Mouse (Mus musculus) CH12.LX (cell line): ENCODE data around the gene Ankrd9. TPM values are rescaled to one million over a fixed set of nuclear protein-coding genes. Genes with fewer than 3 reads are reported as not detected.

Experiments used
- DNase-seq: peaks from one replicate; pipeline ENCODE4 v3.0.0-alpha.2; 2013; ENCODE audit errors: extremely low read depth
- H3K27ac ChIP-seq: 2 replicates; pipeline ENCODE4 v1.5.1; 2012; ENCODE audit warnings: low read depth, mild to moderate bottlenecking, control low read depth, moderate library complexity; ENCODE audit not compliant: insufficient read depth
- H3K27me3 ChIP-seq: replicated peaks from 2 replicates; pipeline ENCODE3; 2012; ENCODE audit warnings: inconsistent platforms
- H3K36me3 ChIP-seq, 2 experiments: replicated peaks in 1 of 2; 2 replicates each; pipeline versions ENCODE3 to v1.6.1; 2012; ENCODE audit warnings: inconsistent platforms in 1 of 2, low read length in 1 of 2, mild to moderate bottlenecking in 1 of 2, mixed read lengths in 1 of 2, moderate library complexity in 1 of 2; ENCODE audit not compliant: control insufficient read depth in 1 of 2, insufficient read depth in 1 of 2
- H3K4me1 ChIP-seq, 2 experiments: 2 replicates each; pipeline ENCODE4 v1.6.1; 2012; ENCODE audit warnings: inconsistent platforms in 1 of 2, moderate library complexity in 1 of 2; ENCODE audit not compliant: insufficient read depth in 2 of 2, control insufficient read depth in 1 of 2
- H3K4me2 ChIP-seq: 2 replicates; pipeline ENCODE4 v1.6.1; 2012; ENCODE audit warnings: low read depth, mild to moderate bottlenecking, control low read depth; ENCODE audit not compliant: poor library complexity, insufficient read depth, severe bottlenecking
- H3K4me3 ChIP-seq, 3 experiments: fragments of 150-350 bp in 1 of 3; sonication (generic) in 1 of 3; replicated peaks in 1 of 3; 2 replicates each; pipeline versions ENCODE3 to v1.5.1; 2011 to 2012; ENCODE audit warnings: low read depth in 2 of 3, low read length in 2 of 3, mild to moderate bottlenecking in 2 of 3, moderate library complexity in 2 of 3, control low read depth in 1 of 3, improper control_type of control experiment in 1 of 3, inconsistent platforms in 1 of 3, mixed read lengths in 1 of 3; ENCODE audit not compliant: poor library complexity in 1 of 3
- H3K79me2 ChIP-seq: replicated peaks from 2 replicates; pipeline ENCODE4 v1.6.1; 2012; ENCODE audit warnings: mild to moderate bottlenecking, moderate library complexity; ENCODE audit not compliant: control insufficient read depth, poor library complexity, insufficient read depth, severe bottlenecking; ENCODE audit errors: extremely low read depth
- H3K9ac ChIP-seq: 2 replicates; pipeline ENCODE4 v1.6.1; 2012; ENCODE audit warnings: low read depth, mild to moderate bottlenecking, control low read depth, moderate library complexity; ENCODE audit not compliant: insufficient read depth
- H3K9me3 ChIP-seq: replicated peaks from 2 replicates; pipeline ENCODE3; 2012; ENCODE audit warnings: low read length, inconsistent platforms, mixed read lengths
- BHLHE40 ChIP-seq: IDR thresholded peaks from 2 replicates; pipeline ENCODE4 v1.6.1; 2011; ENCODE audit warnings: mild to moderate bottlenecking, low read depth, low read length, improper control_type of control experiment
- CHD1 ChIP-seq: IDR thresholded peaks from 2 replicates; pipeline ENCODE4 v1.6.1; 2012; ENCODE audit warnings: low read depth, low read length, improper control_type of control experiment, inconsistent platforms
- CTCF ChIP-seq, 2 experiments: IDR thresholded peaks in 1 of 2; conservative IDR thresholded peaks in 1 of 2; 2 replicates each; pipeline ENCODE4 v1.5.1; 2011 to 2012; ENCODE audit warnings: low read depth in 2 of 2, low read length in 2 of 2, improper control_type of control experiment in 1 of 2, inconsistent platforms in 1 of 2, mild to moderate bottlenecking in 1 of 2, moderate library complexity in 1 of 2
- E2F4 ChIP-seq: IDR thresholded peaks from 2 replicates; pipeline ENCODE4 v1.6.1; 2011; ENCODE audit warnings: low read depth, low read length, improper control_type of control experiment; ENCODE audit not compliant: insufficient replicate concordance
- ELF1 ChIP-seq: IDR thresholded peaks from 2 replicates; pipeline ENCODE4 v1.6.1; 2014; ENCODE audit warnings: low read depth, mild to moderate bottlenecking, inconsistent platforms, low read length, improper control_type of control experiment
- GABPA ChIP-seq: IDR thresholded peaks from 2 replicates; pipeline ENCODE4 v1.6.1; 2012; ENCODE audit warnings: low read depth, low read length, improper control_type of control experiment, inconsistent platforms; ENCODE audit not compliant: insufficient replicate concordance
- HCFC1 ChIP-seq: IDR thresholded peaks from 2 replicates; pipeline ENCODE4 v1.6.1; 2012; ENCODE audit warnings: low read depth, mild to moderate bottlenecking, inconsistent platforms, low read length, improper control_type of control experiment
- JUN ChIP-seq: IDR thresholded peaks from 2 replicates; pipeline ENCODE4 v1.6.1; 2011; ENCODE audit warnings: low read depth, mild to moderate bottlenecking, low read length, improper control_type of control experiment, moderate library complexity; ENCODE audit not compliant: insufficient read depth
- JUND ChIP-seq: conservative IDR thresholded peaks from 2 replicates; pipeline ENCODE4 v1.6.1; 2011; ENCODE audit warnings: low read depth, low read length, improper control_type of control experiment
- KAT2A ChIP-seq: IDR thresholded peaks from 2 replicates; pipeline ENCODE4 v1.6.1; 2012; ENCODE audit warnings: low read length, improper control_type of control experiment, inconsistent platforms; ENCODE audit not compliant: insufficient replicate concordance
- MAX ChIP-seq: IDR thresholded peaks from 2 replicates; pipeline ENCODE4 v1.6.1; 2011; ENCODE audit warnings: low read length, improper control_type of control experiment
- MAZ ChIP-seq: IDR thresholded peaks from 2 replicates; pipeline ENCODE4 v1.6.1; 2012; ENCODE audit warnings: low read depth, mild to moderate bottlenecking, inconsistent platforms, low read length, improper control_type of control experiment, moderate library complexity
- NELFE ChIP-seq: IDR thresholded peaks from 2 replicates; pipeline ENCODE4 v1.6.1; 2011; ENCODE audit warnings: low read depth, low read length, improper control_type of control experiment
- NRF1 ChIP-seq: IDR thresholded peaks from 2 replicates; pipeline ENCODE4 v1.6.1; 2014; ENCODE audit warnings: low read depth, mild to moderate bottlenecking, inconsistent platforms, low read length, improper control_type of control experiment, moderate library complexity
- POLR2A ChIP-seq: IDR thresholded peaks from 2 replicates; pipeline ENCODE4 v1.6.1; 2011; ENCODE audit warnings: low read depth, mild to moderate bottlenecking, improper control_type of control experiment, low read length
- TCF12 ChIP-seq: IDR thresholded peaks from 2 replicates; pipeline ENCODE4 v1.6.1; 2014; ENCODE audit warnings: low read depth, mild to moderate bottlenecking, inconsistent platforms, low read length, improper control_type of control experiment
- UBTF ChIP-seq: IDR thresholded peaks from 2 replicates; pipeline ENCODE4 v1.6.1; 2012; ENCODE audit warnings: low read depth, mild to moderate bottlenecking, inconsistent platforms, low read length, improper control_type of control experiment, moderate library complexity
- USF1 ChIP-seq: IDR thresholded peaks from 2 replicates; pipeline ENCODE4 v1.6.1; 2014; ENCODE audit warnings: low read depth, mild to moderate bottlenecking, inconsistent platforms, low read length, improper control_type of control experiment
- USF2 ChIP-seq: conservative IDR thresholded peaks from 2 replicates; pipeline ENCODE4 v1.6.1; 2011; ENCODE audit warnings: low read depth, low read length, improper control_type of control experiment
- ZC3H11A ChIP-seq: IDR thresholded peaks from 2 replicates; pipeline ENCODE4 v1.6.1; 2012; ENCODE audit warnings: low read depth, mild to moderate bottlenecking, inconsistent platforms, low read length, improper control_type of control experiment
- ZNF384 ChIP-seq: IDR thresholded peaks from 2 replicates; pipeline ENCODE4 v1.6.1; 2012; ENCODE audit warnings: low read depth, low read length, improper control_type of control experiment, inconsistent platforms
- dilution Hi-C: fragments of 300-500 bp; cut with MboI; formaldehyde crosslinking; loops from 2 replicates; pipeline ENCODE4 v1.14.3; 2020; ENCODE audit warnings: low sequenced_read_pairs; ENCODE audit not compliant: extremely low pct_unique_long_range_greater_than_20kb, extremely low pct_ligation_motif_present
- in situ Hi-C: fragments of 300-500 bp; cut with MboI; formaldehyde crosslinking; loops from 3 replicates; pipeline ENCODE4 v1.14.3; 2019; ENCODE audit warnings: low sequenced_read_pairs, low pct_ligation_motif_present, low pct_unique_long_range_greater_than_20kb, mixed read lengths
- polyA plus RNA-seq: library from polyadenylated mRNA; unstranded; fragments of >175 nt; gene quantifications from 2 replicates; pipeline ENCODE4 v1.2.1, GENCODE M21; 2012; ENCODE audit warnings: low read depth; ENCODE audit not compliant: insufficient read length
- total RNA-seq, 2 experiments: library from RNA; depleted of rRNA; stranded (reverse); fragments of 300-350 nt in 1 of 2; fragments of >200 nt in 1 of 2; gene quantifications; 2 replicates each; pipeline ENCODE4 v1.2.3; 2012 to 2014

Ankrd9 gene
- total and polyA plus RNA-seq, 3 experiments: 2.4 to 5.2 (median 2.5) TPM

- peaks cover 2% of the 10 kb centered on the region for H3K27me3 ChIP-seq
- TF ChIP-seq ZNF384: no peak
- TF ChIP-seq JUN: no peak
- no peak for TF ChIP-seq ELF1
- TF ChIP-seq NRF1: no peak
- TF ChIP-seq JUND: no peak
- TF ChIP-seq NELFE: no peak
- no peak for TF ChIP-seq ZC3H11A
- TF ChIP-seq CHD1: no peak
- no peak for TF ChIP-seq E2F4
- TF ChIP-seq HCFC1: no peak
- TF ChIP-seq UBTF: no peak
- no peak for TF ChIP-seq USF2
- TF ChIP-seq MAX: no peak
- TF ChIP-seq, all 38 proteins: peak for 0
- Histone ChIP-seq H3K4me2 (no peak overlapping the region), H3K4me3 (no peak overlapping the region), H3K9me3 (peaks cover 8% of the 10 kb centered on the region), H3K79me2 (no peaks in the 10 kb centered on the region), H3K9ac (no peak overlapping the region), H3K4me1 (peaks cover 9 to 22% of the 10 kb centered on the region in 2 experiments), H3K36me3 (peaks cover 24 to 69% of the 10 kb centered on the region in 2 experiments), H3K27ac (no peak overlapping the region)
- no peak for DNase-seq
- dilution Hi-C loops: no loop called here
- in situ Hi-C loops: no loop called here
Observed at GRCm38 (mm10) chr12:110973829-110974228, 5.0 kb downstream of the Ankrd9 start.

- Histone ChIP-seq H3K4me3 (no peak overlapping the region), H3K9me3 (peaks cover 5% of the 10 kb centered on the region), H3K36me3 (peaks cover 27 to 84% of the 10 kb centered on the region in 2 experiments), H3K79me2 (no peaks in the 10 kb centered on the region), H3K27me3 (no peaks in the 10 kb centered on the region), H3K9ac (no peak overlapping the region), H3K27ac (no peak overlapping the region), H3K4me1 (peaks cover 2 to 16% of the 10 kb centered on the region in 2 experiments; a peak in 3 of 4 replicates), H3K4me2 (no peak overlapping the region)
- in situ Hi-C loops: no loop called here
- DNase-seq: no peak
- dilution Hi-C loops: no loop called here
- TF ChIP-seq USF1 (no peak), TCF12 (no peak), UBTF (no peak), CTCF (conservative IDR thresholded peaks at IDR 0.05 in 1 of 2, IDR thresholded peaks at IDR 0.05 in 1 of 2; ENCODE audit: low read depth in 2 of 2, low read length in 2 of 2) (no peak), ELF1 (no peak), KAT2A (no peak), POLR2A (no peak), NELFE (no peak), MAX (no peak), BHLHE40 (no peak), MAZ (no peak), JUND (no peak), CHD1 (no peak), E2F4 (no peak), GABPA (no peak)
Observed at GRCm38 (mm10) chr12:110971972-110972371, 6.9 kb downstream of the Ankrd9 start.
